Mouse (Mus musculus) heart, embryonic 14.5 days (tissue): ENCODE results near the gene Csnk1d. TPM values are rescaled to one million over a fixed set of nuclear protein-coding genes. Genes with fewer than 3 reads are reported as not detected.
A peak's percentile ranks its signal among the peaks of the same experiment; 100 is the strongest.

ENCODE experiments used
- ATAC-seq: fragments of 200-750 bp; cut with Nextera tagmentation; 2 replicates; pipeline ENCODE4 v1.8.0; 2017; ENCODE audit warnings: low read depth, moderate TSS enrichment; ENCODE audit not compliant: insufficient number of reproducible peaks, insufficient read depth, low FRiP score
- H3K27ac ChIP-seq, 2 experiments: fragments of 200-500 bp in 1 of 2; fragments of 300-500 bp in 1 of 2; sonication (generic) in 1 of 2; replicated peaks in 1 of 2; 2 replicates each; pipeline ENCODE4 v1.5.1; 2012 to 2014; ENCODE audit warnings: low read depth in 2 of 2, low read length in 2 of 2, control low read depth in 1 of 2, mild to moderate bottlenecking in 1 of 2, mixed read lengths in 1 of 2; ENCODE audit not compliant: control insufficient read depth in 1 of 2, insufficient read depth in 1 of 2
- H3K27me3 ChIP-seq: fragments of 300-500 bp; sonication (generic); 2 replicates; pipeline ENCODE4 v1.6.1; 2014; ENCODE audit warnings: mild to moderate bottlenecking, low read length, control low read depth; ENCODE audit not compliant: control insufficient read depth, insufficient read depth
- H3K36me3 ChIP-seq: fragments of 300-500 bp; sonication (generic); 2 replicates; pipeline ENCODE4 v1.6.1; 2014; ENCODE audit warnings: mild to moderate bottlenecking, control low read depth, low read length, mixed read lengths; ENCODE audit not compliant: control insufficient read depth, insufficient read depth
- H3K4me1 ChIP-seq, 2 experiments: fragments of 200-500 bp in 1 of 2; fragments of 300-500 bp in 1 of 2; sonication (generic) in 1 of 2; 2 replicates each; pipeline ENCODE4 v1.6.1; 2012 to 2014; ENCODE audit warnings: low read length in 2 of 2, control low read depth in 1 of 2, mixed read lengths in 1 of 2; ENCODE audit not compliant: control insufficient read depth in 2 of 2, insufficient read depth in 2 of 2
- H3K4me2 ChIP-seq: fragments of 300-500 bp; sonication (generic); 2 replicates; pipeline ENCODE4 v1.6.1; 2014; ENCODE audit warnings: mild to moderate bottlenecking, low read length
- H3K4me3 ChIP-seq, 2 experiments: fragments of 200-500 bp in 1 of 2; fragments of 300-500 bp in 1 of 2; sonication (generic) in 1 of 2; 2 replicates each; pipeline ENCODE4 v1.5.1; 2012 to 2014; ENCODE audit warnings: low read length in 2 of 2, mild to moderate bottlenecking in 2 of 2, control low read depth in 1 of 2, low read depth in 1 of 2, moderate library complexity in 1 of 2; ENCODE audit not compliant: control insufficient read depth in 1 of 2, insufficient read depth in 1 of 2
- H3K9ac ChIP-seq: fragments of 300-500 bp; sonication (generic); 2 replicates; pipeline ENCODE4 v1.6.1; 2014; ENCODE audit warnings: mild to moderate bottlenecking, low read length
- H3K9me3 ChIP-seq: fragments of 300-500 bp; sonication (generic); 2 replicates; pipeline ENCODE4 v1.6.1; 2016; ENCODE audit warnings: low read length, control low read depth; ENCODE audit not compliant: control insufficient read depth
- WGBS: fragments of 180-500 bp; shearing (Covaris S2); extraction: QIAGEN DNeasy Blood & Tissue Kit; methylation state at CpG from one replicate; pipeline ENCODE4 v1.1.7; 2014; 5-methylcytosine and 5-hydroxymethylcytosine counted together
- polyA plus RNA-seq: library from polyadenylated mRNA; unstranded; fragments of >200 nt; fragmentation: Nextera tagmentation; extraction: Ambion mirVana; gene quantifications from 2 replicates; pipeline ENCODE4 v1.2.1, GENCODE M21; 2014

Csnk1d gene
- polyA plus RNA-seq, 1 experiment from 2014 or later = 45.6 TPM

- Histone ChIP-seq H3K4me1 (peaks cover 9 to 13% of the 10 kb centered on the region in 2 experiments), H3K27ac (no peak overlapping the region), H3K9ac (no peak overlapping the region), H3K4me2 (no peak overlapping the region), H3K9me3 (no peaks in the 10 kb centered on the region), H3K36me3 (no peaks in the 10 kb centered on the region), H3K27me3 (no peaks in the 10 kb centered on the region; the same call in 1 of the 2 replicates), H3K4me3 (no peak overlapping the region)
- 83% methylated on average over 5 of the region's 5 CpGs for WGBS
- no peak for ATAC-seq
These were observed 45.2 kb downstream of the Csnk1d start for GRCm38 (mm10) chr11:120945926-120946325.

- H3K9me3 ChIP-seq = no peaks in the 10 kb centered on the region
- no peak overlapping the region for H3K4me2 ChIP-seq
- no peaks in the 10 kb centered on the region; the same call in 1 of the 2 replicates for H3K27me3 ChIP-seq
- peaks cover 8 to 13% of the 10 kb centered on the region in 2 experiments for H3K4me1 ChIP-seq
- H3K4me3 ChIP-seq = no peak overlapping the region
- no peak for ATAC-seq
- H3K36me3 ChIP-seq = no peaks in the 10 kb centered on the region
- no peak overlapping the region for H3K27ac ChIP-seq
- H3K9ac ChIP-seq = no peak overlapping the region
- WGBS = 71% methylated on average over 7 of the region's 7 CpGs
These were observed 45.9 kb downstream of the Csnk1d start for GRCm38 (mm10) chr11:120945266-120945665.

- Histone ChIP-seq H3K27me3 (no peaks in the 10 kb centered on the region; the same call in 1 of the 2 replicates), H3K4me2 (no peak overlapping the region), H3K27ac (no peak overlapping the region), H3K4me3 (no peak overlapping the region), H3K4me1 (no peaks in the 10 kb centered on the region), H3K9me3 (no peaks in the 10 kb centered on the region), H3K36me3 (no peaks in the 10 kb centered on the region), H3K9ac (no peak overlapping the region)
- ATAC-seq = no peak
- WGBS = 80% methylated on average over 6 of the region's 6 CpGs
These were observed 50.2 kb downstream of the Csnk1d start for GRCm38 (mm10) chr11:120940959-120941358.

GRCm38 (mm10) chr11:120939712-120940341, 51.3 kb downstream of the Csnk1d start:
- Histone ChIP-seq H3K27ac (no peak overlapping the region), H3K4me3 (no peak overlapping the region), H3K27me3 (no peaks in the 10 kb centered on the region; the same call in 1 of the 2 replicates), H3K36me3 (no peaks in the 10 kb centered on the region), H3K9ac (no peak overlapping the region), H3K4me1 (no peaks in the 10 kb centered on the region), H3K9me3 (no peaks in the 10 kb centered on the region), H3K4me2 (no peak overlapping the region)
- WGBS = 25% methylated on average over 5 of the region's 6 CpGs
- no peak for ATAC-seq

- Histone ChIP-seq H3K36me3 (no peaks in the 10 kb centered on the region), H3K4me2 (no peak overlapping the region), H3K9ac (no peak overlapping the region), H3K27ac (no peak overlapping the region), H3K9me3 (no peaks in the 10 kb centered on the region), H3K4me1 (no peaks in the 10 kb centered on the region), H3K4me3 (no peak overlapping the region), H3K27me3 (no peaks in the 10 kb centered on the region)
- 18% methylated on average over 4 of the region's 4 CpGs for WGBS
- no peak for ATAC-seq
These were observed 52.3 kb downstream of the Csnk1d start for GRCm38 (mm10) chr11:120938795-120939194.

- WGBS = 94% methylated on average over 1 of the region's 1 CpGs
- ATAC-seq = no peak
- Histone ChIP-seq H3K27me3 (no peaks in the 10 kb centered on the region), H3K9me3 (no peaks in the 10 kb centered on the region), H3K4me1 (peaks cover under 1 to 3% of the 10 kb centered on the region in 2 experiments; a peak in 2 of 4 replicates), H3K36me3 (no peaks in the 10 kb centered on the region), H3K4me3 (no peak overlapping the region), H3K4me2 (no peak overlapping the region), H3K27ac (no peak overlapping the region), H3K9ac (no peak overlapping the region)
These were observed 53.2 kb downstream of the Csnk1d start for GRCm38 (mm10) chr11:120937976-120938375.

- Histone ChIP-seq H3K36me3 (no peaks in the 10 kb centered on the region), H3K4me2 (peak within 1 kb of the TSS; percentile 90), H3K9me3 (0 out of 2 replicates have a peak, but pooled peaks cover 3% of the 10 kb centered on the region), H3K9ac (peak within 1 kb of the TSS; percentile 81), H3K27ac (peak within 1 kb of the TSS in 1 of 2 experiments; percentile 28; a peak in 1 of 4 replicates), H3K4me3 (peak within 1 kb of the TSS; percentile 84 to 91), H3K27me3 (no peaks in the 10 kb centered on the region), H3K4me1 (peaks cover 4 to 6% of the 10 kb centered on the region in 2 experiments; a peak in 3 of 4 replicates)
- peak; percentile 81 for ATAC-seq
- 9% methylated on average over 44 of the region's 44 CpGs for WGBS
These were observed 58.3 kb downstream of the Csnk1d start, which contains the start of gene Ccdc57 for GRCm38 (mm10) chr11:120932564-120933398. TSS of gene Ccdc57 (minus strand) at chr11:120932872.
